Mouse (Mus musculus) limb, embryonic 12.5 days (tissue): ENCODE measurements around the gene Plpp3. TPM values are rescaled to one million over a fixed set of nuclear protein-coding genes. Genes with fewer than 3 reads are reported as not detected.

Source experiments
- ATAC-seq: fragments of 200-750 bp; cut with Nextera tagmentation; 2 replicates; pipeline ENCODE4 v1.8.0; 2017; ENCODE audit warnings: low read depth, moderate TSS enrichment; ENCODE audit not compliant: insufficient number of reproducible peaks, insufficient read depth, low FRiP score, low TSS enrichment
- H3K27ac ChIP-seq: fragments of 300-500 bp; sonication (generic); 2 replicates; pipeline ENCODE4 v1.5.1; 2016; ENCODE audit warnings: mild to moderate bottlenecking, moderate library complexity
- H3K27me3 ChIP-seq: fragments of 300-500 bp; sonication (generic); 2 replicates; pipeline ENCODE4 v1.6.1; 2016; ENCODE audit warnings: mild to moderate bottlenecking, moderate library complexity
- H3K36me3 ChIP-seq: fragments of 300-500 bp; sonication (generic); 2 replicates; pipeline ENCODE4 v1.6.1; 2016; ENCODE audit warnings: mild to moderate bottlenecking, moderate library complexity
- H3K4me1 ChIP-seq: fragments of 300-500 bp; sonication (generic); replicated peaks from 2 replicates; pipeline ENCODE4 v1.6.1; 2016
- H3K4me2 ChIP-seq: fragments of 300-500 bp; sonication (generic); 2 replicates; pipeline ENCODE4 v1.6.1; 2016; ENCODE audit warnings: mild to moderate bottlenecking, moderate library complexity
- H3K4me3 ChIP-seq: fragments of 300-500 bp; sonication (generic); replicated peaks from 2 replicates; pipeline ENCODE4 v1.5.1; 2016; ENCODE audit warnings: mild to moderate bottlenecking
- H3K9ac ChIP-seq: fragments of 300-500 bp; sonication (generic); replicated peaks from 2 replicates; pipeline ENCODE4 v1.6.1; 2016; ENCODE audit warnings: mild to moderate bottlenecking, moderate library complexity
- H3K9me3 ChIP-seq: fragments of 300-500 bp; sonication (generic); 2 replicates; pipeline ENCODE4 v1.6.1; 2016; ENCODE audit warnings: mild to moderate bottlenecking, moderate library complexity
- WGBS: fragments of 180-500 bp; shearing (Covaris S2); methylation state at CpG from one replicate; pipeline ENCODE4 v1.1.7; 2016; 5-methylcytosine and 5-hydroxymethylcytosine counted together
- polyA plus RNA-seq: library from polyadenylated mRNA; unstranded; fragments of >200 nt; fragmentation: Nextera tagmentation; extraction: Ambion mirVana; gene quantifications from 2 replicates; pipeline ENCODE4 v1.2.1, GENCODE M21; 2016

Plpp3 gene
- polyA plus RNA-seq, 1 experiment from 2014 or later: 96.0 TPM

DNA sequence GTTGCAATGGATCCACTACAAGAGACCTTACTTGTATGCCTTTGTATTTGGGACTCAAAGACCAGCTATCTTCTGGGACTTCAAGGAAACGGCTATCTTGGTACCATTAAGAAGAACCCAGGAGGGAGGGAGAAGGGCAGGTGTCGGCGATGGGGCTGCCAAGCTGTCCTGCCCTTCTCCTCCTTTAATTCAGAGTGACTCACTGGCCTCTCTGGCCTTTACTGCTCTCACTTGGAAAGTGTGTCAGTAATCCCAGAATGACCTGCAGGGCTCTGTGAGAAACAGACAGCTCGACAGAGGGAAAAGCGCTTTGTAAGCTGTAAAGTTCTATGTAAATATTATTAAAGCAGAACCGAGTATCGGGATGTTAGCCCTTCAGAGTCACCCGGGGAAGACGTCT is 46.9 kb downstream of the Plpp3 start:
- ATAC-seq: no peak
- Histone ChIP-seq H3K27me3 (no peaks in the 10 kb centered on the region), H3K9ac (no peak overlapping the region), H3K27ac (peak overlapping the region; percentile 88; the same call in 1 of the 2 replicates), H3K4me3 (no peak overlapping the region), H3K4me1 (peaks cover 84% of the 10 kb centered on the region), H3K9me3 (no peaks in the 10 kb centered on the region), H3K36me3 (peaks cover 44% of the 10 kb centered on the region), H3K4me2 (no peak overlapping the region)
- WGBS: 41% methylated on average over 9 of the region's 9 CpGs

DNA sequence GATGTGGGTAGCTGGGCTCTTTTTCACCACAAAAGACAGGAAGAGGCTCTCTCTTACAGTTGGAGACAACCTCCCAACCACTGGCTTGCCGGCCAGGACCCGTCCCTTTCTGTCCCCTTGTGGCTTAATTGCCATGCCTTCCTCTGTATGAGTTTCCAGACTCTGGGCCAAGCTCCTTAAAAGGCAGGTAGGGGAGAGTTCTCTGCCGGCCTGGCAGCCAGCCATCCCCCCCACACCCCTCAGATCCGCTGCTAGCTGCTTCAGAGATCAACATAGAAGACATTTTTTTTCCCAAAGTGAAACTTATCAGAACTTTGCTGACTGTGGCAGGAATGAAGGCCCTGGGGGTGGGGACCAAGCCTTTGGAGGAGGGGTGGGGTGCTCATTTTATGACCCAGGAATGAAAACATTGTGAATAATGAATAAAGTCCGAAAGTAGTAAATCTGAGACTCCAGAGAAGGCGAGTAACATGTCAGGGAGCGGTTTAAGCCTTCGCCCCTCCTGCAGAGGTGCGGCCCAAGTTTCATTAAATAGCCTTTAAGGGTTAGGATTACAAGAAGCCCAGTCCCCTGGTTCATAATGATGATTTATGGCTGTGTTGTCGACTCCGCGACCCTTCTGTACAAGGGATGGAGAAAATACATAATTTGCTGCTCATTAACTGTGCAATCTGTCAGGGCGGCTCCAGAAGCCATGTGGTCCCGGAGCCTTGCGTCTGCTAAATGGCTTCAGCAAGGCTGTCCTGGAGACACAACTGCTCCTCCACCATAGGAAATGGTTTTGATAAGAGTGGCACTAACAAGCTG is 48.1 kb downstream of the Plpp3 start:
- peaks cover 51% of the 10 kb centered on the region for H3K36me3 ChIP-seq
- H3K4me3 ChIP-seq: peak overlapping the region; percentile 11; the same call in 1 of the 2 replicates
- 5% methylated on average over 15 of the region's 15 CpGs for WGBS
- no peaks in the 10 kb centered on the region for H3K9me3 ChIP-seq
- peaks cover 77% of the 10 kb centered on the region for H3K4me1 ChIP-seq
- peak; percentile 57; the same call in 1 of the 2 replicates for ATAC-seq
- H3K27me3 ChIP-seq: no peaks in the 10 kb centered on the region
- peak overlapping the region; percentile 88 for H3K27ac ChIP-seq
- 0 out of 2 replicates have a peak overlapping the region, but pooled peaks have one; percentile 18 for H3K9ac ChIP-seq
- peak overlapping the region; percentile 45 for H3K4me2 ChIP-seq

DNA sequence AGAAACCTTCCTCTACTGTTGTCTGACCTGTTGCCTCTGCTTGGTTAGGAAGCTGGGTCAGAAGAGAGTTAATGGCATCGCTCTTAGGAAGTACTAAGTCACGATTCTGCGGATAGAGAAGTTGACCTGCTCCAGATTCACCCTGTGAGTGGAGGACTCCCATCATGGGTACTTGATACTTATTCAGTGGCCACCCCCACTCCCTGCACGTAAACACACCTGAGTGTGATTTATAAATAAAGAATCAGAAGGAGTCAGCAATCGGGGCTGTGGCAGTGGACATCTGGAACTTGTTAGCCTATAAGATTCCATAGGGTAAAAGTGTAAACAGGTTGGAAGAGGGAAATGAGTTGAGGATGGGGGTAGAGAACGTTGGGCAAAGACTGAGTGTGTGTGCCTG is 49.0 kb downstream of the Plpp3 start:
- Histone ChIP-seq H3K27ac (peak overlapping the region; percentile 88), H3K4me1 (peaks cover 68% of the 10 kb centered on the region)
- 20% methylated on average over 6 of the region's 6 CpGs for WGBS

DNA sequence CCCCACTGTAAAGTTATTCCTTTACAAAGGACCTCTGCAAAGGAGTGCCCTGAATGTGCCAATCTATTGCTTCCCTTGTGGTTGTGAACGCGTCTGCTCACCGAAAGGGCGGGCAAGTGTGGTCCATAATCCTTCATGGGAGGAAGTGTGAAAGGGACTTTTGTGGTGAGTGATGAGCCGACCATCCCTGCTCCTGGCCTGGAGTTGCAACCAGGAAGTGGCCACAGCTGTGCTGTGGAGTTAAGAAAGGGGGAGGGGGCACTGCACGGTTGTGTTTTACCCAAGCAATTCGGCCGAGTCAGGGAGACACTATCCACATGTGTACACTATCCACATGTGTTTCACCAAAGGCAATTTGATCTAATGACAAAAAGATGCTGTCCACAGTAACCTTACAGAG is 49.8 kb downstream of the Plpp3 start:
- H3K4me2 ChIP-seq: no peak overlapping the region
- no peak overlapping the region for H3K4me3 ChIP-seq
- no peak for ATAC-seq
- peaks cover 61% of the 10 kb centered on the region for H3K4me1 ChIP-seq
- 16% methylated on average over 8 of the region's 8 CpGs for WGBS
- H3K36me3 ChIP-seq: peaks cover 66% of the 10 kb centered on the region
- H3K9me3 ChIP-seq: no peaks in the 10 kb centered on the region
- H3K27me3 ChIP-seq: no peaks in the 10 kb centered on the region
- peak overlapping the region; percentile 88 for H3K27ac ChIP-seq
- H3K9ac ChIP-seq: no peak overlapping the region

More for the DNA sequence above, 49.0 kb downstream of the Plpp3 start:
- Histone ChIP-seq H3K4me3 (no peak overlapping the region), H3K27me3 (no peaks in the 10 kb centered on the region), H3K4me2 (peak overlapping the region; percentile 45), H3K9me3 (no peaks in the 10 kb centered on the region), H3K36me3 (peaks cover 60% of the 10 kb centered on the region), H3K9ac (no peak overlapping the region)
- ATAC-seq: 0 out of 2 replicates have a peak, but pooled peaks have one; percentile 26

DNA sequence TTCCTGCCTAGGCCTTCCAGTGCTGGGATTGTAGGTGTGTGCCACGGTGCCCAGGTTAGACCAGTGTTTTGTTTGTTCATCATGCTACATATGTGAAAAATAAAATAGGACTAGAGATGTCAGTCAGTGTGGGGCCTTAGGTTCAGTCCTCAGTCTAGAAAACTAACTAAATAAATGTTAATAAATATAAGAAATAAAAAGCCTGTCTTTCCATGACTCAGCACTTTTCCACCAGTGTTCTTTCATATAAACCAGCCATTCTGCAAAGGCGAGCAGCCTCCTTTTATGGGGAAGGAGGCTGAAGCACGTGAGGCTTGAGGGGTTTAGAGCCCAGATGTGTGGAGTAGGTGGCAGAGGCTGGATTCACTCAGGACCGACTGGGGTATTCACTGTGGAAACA is 50.5 kb downstream of the Plpp3 start:
- H3K36me3 ChIP-seq: peaks cover 68% of the 10 kb centered on the region
- H3K9me3 ChIP-seq: no peaks in the 10 kb centered on the region
- 58% methylated on average over 4 of the region's 4 CpGs for WGBS
- H3K4me2 ChIP-seq: no peak overlapping the region
- H3K4me3 ChIP-seq: no peak overlapping the region
- no peak overlapping the region for H3K9ac ChIP-seq
- H3K27me3 ChIP-seq: no peaks in the 10 kb centered on the region
- ATAC-seq: no peak
- peaks cover 55% of the 10 kb centered on the region for H3K4me1 ChIP-seq
- peak overlapping the region; percentile 88; the same call in 1 of the 2 replicates for H3K27ac ChIP-seq

DNA sequence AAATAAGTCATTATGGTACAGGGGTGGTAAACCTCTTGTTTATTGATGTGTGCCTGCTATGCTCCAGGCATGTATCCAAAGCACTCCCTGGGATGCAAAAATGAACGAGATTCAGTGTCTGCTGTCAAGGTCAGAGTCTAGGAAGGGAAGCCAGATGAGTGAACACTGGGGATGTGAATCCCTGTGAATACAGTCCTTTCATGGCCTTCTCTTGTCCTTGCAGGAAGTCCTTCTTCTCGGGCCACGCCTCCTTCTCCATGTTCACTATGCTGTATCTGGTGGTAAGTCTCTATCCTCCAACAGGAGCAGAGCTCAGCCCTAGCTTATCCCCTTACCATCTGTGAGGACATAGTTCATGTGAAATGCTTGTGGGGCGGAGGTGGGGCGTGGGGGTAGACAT is 51.8 kb downstream of the Plpp3 start:
- no peak overlapping the region for H3K4me3 ChIP-seq
- H3K27me3 ChIP-seq: no peaks in the 10 kb centered on the region
- no peaks in the 10 kb centered on the region for H3K9me3 ChIP-seq
- H3K36me3 ChIP-seq: peaks cover 72% of the 10 kb centered on the region
- ATAC-seq: no peak
- no peak overlapping the region for H3K4me2 ChIP-seq
- no peak overlapping the region for H3K9ac ChIP-seq
- H3K27ac ChIP-seq: no peak overlapping the region
- peaks cover 42% of the 10 kb centered on the region for H3K4me1 ChIP-seq
- WGBS: 94% methylated on average over 5 of the region's 5 CpGs

DNA sequence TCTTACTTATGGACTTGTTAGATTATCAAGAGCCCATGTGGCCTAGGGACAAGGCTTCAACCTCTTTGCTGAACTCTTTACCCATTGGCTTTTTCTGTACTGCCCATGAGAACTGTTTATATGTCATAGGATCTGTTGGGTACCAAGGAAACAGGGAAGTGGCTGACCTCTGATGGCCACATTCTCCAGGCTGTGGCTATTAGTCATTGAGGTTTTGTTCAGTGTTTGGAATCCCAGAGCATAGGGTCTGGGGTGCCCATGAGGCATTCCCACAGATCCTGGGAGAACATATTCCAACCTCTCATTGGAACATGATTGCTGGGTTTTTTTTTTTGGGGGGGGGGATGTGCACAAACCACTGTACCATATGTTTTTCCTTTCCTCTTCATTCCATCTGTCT is 56.2 kb downstream of the Plpp3 start:
- Histone ChIP-seq H3K4me2 (no peak overlapping the region), H3K4me1 (peaks cover 3% of the 10 kb centered on the region), H3K27ac (no peak overlapping the region), H3K36me3 (peaks cover 88% of the 10 kb centered on the region), H3K9ac (no peak overlapping the region), H3K27me3 (no peaks in the 10 kb centered on the region), H3K9me3 (no peaks in the 10 kb centered on the region), H3K4me3 (no peak overlapping the region)
- ATAC-seq: no peak

DNA sequence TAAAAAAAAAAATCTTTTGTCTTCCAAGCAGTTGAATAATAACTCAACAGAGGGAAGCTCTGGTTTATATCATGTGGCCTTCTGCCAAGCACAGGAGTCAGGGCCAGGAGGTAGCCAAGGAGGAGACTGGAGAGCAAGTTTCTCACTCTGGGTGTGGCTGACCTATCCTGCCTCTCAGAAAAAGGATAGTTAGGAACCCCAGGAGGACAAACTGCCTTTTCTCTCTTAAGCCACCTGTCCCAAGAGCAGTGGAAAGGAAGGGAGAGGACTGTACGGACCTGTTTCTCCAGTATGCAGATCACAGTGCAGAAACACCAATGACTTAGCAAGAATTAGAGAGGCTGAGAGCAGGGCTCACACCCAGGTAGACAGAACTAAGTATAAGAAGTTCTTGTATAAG is 57.3 kb downstream of the Plpp3 start:
- ATAC-seq: no peak
- WGBS: 79% methylated on average over 1 of the region's 1 CpGs
- H3K9me3 ChIP-seq: no peaks in the 10 kb centered on the region
- H3K9ac ChIP-seq: no peak overlapping the region
- H3K36me3 ChIP-seq: peaks cover 88% of the 10 kb centered on the region
- H3K27ac ChIP-seq: no peak overlapping the region
- peaks cover 3% of the 10 kb centered on the region; the same call in 1 of the 2 replicates for H3K4me1 ChIP-seq
- H3K27me3 ChIP-seq: no peaks in the 10 kb centered on the region
- H3K4me2 ChIP-seq: no peak overlapping the region
- no peak overlapping the region for H3K4me3 ChIP-seq

DNA sequence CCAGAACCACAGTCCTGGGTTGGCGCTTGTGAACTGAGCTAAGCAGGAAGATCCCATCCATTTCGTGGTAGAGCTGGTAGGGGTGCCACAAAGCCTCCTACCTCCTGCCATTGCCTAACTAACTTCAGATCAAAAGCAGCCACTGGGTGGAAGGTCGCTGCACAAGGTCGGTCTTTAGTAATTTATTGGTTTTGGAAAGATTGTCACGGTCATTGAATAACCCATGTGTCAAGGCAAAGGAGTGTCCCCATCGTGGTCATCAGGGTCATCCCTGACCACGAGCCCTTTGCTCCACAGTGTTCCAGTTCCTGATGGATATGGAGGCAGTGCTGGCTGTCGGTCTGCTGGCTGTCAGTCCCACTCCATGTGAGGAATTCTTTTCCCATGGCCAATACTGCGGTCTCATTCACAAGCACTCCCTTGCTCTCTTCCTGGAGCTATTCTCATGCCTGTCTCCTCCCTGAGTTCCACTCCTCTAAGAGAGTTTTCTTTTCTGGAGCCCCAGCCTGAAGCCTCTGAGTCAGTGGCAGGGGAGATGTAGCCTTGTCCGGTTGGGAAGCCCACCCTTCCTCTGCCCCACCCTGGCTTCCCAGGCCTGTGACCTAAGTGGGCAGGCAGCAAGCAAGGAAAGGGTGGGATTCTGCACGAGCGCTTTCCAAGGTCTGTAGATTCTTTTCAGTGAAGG is 58.7 kb downstream of the Plpp3 start:
- Histone ChIP-seq H3K36me3 (peaks cover 88% of the 10 kb centered on the region), H3K27ac (no peak overlapping the region), H3K4me3 (no peak overlapping the region), H3K9me3 (no peaks in the 10 kb centered on the region), H3K27me3 (no peaks in the 10 kb centered on the region), H3K9ac (no peak overlapping the region), H3K4me2 (no peak overlapping the region), H3K4me1 (no peaks in the 10 kb centered on the region)
- 82% methylated on average over 12 of the region's 12 CpGs for WGBS
- no peak for ATAC-seq

DNA sequence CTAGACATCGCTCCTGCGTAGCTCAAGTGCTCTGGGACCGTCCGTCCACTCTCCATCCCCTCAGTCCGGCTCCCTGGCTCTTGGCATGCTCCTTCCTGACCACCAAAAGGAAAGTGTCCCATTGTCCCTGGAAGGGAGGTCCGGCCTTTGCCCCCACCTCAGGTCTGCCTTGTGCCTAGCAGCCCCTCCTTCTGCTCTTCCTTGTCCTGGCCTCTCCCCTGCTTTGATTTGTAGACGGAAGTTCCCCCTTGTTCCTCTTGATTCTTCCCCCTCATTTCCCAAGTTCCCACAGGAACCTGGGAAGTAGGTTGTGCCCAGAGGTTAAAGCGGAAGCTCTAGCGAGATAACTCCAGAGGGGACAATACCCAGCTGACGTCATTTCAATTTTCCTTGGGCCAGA is 61.1 kb downstream of the Plpp3 start:
- peaks cover 88% of the 10 kb centered on the region for H3K36me3 ChIP-seq
- WGBS: 79% methylated on average over 10 of the region's 10 CpGs
- H3K27ac ChIP-seq: no peak overlapping the region

DNA sequence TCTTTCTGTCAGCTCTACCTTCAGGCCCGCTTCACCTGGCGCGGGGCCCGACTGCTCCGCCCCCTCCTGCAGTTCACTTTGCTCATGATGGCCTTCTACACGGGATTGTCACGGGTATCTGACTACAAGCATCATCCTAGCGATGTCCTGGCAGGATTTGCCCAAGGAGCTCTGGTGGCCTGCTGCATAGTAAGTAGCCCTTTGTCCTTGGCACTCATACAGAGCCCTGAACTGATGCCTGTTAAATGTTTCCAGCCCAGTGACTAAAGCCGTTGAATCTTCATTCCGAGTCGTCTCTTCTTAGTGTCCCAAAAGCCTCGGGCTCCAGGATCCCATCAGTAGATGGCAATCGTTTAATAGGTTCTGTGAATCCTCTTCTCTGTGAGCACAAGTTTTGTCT is 62.2 kb downstream of the Plpp3 start:
- H3K9ac ChIP-seq: no peak overlapping the region
- peaks cover 92% of the 10 kb centered on the region for H3K36me3 ChIP-seq
- no peaks in the 10 kb centered on the region for H3K27me3 ChIP-seq
- no peaks in the 10 kb centered on the region for H3K4me1 ChIP-seq
- H3K4me2 ChIP-seq: no peak overlapping the region
- ATAC-seq: no peak
- no peak overlapping the region for H3K4me3 ChIP-seq
- H3K27ac ChIP-seq: no peak overlapping the region
- no peaks in the 10 kb centered on the region for H3K9me3 ChIP-seq
- 93% methylated on average over 13 of the region's 13 CpGs for WGBS

More for the DNA sequence above, 61.1 kb downstream of the Plpp3 start:
- Histone ChIP-seq H3K4me2 (no peak overlapping the region), H3K9ac (no peak overlapping the region), H3K4me3 (no peak overlapping the region), H3K9me3 (no peaks in the 10 kb centered on the region), H3K27me3 (no peaks in the 10 kb centered on the region), H3K4me1 (no peaks in the 10 kb centered on the region)
- no peak for ATAC-seq
